Mouse (Mus musculus) E14TG2a.4 (cell line): ENCODE results near the gene Fut7.

Experiments used
- CTCF ChIP-seq: conservative IDR thresholded peaks from 2 replicates; pipeline ENCODE4 v1.5.1; 2014; ENCODE audit warnings: low read length
- NANOG ChIP-seq: IDR thresholded peaks from 2 replicates; pipeline ENCODE4 v1.6.1; 2014; ENCODE audit warnings: borderline replicate concordance, low read length, mixed read lengths

DNA sequence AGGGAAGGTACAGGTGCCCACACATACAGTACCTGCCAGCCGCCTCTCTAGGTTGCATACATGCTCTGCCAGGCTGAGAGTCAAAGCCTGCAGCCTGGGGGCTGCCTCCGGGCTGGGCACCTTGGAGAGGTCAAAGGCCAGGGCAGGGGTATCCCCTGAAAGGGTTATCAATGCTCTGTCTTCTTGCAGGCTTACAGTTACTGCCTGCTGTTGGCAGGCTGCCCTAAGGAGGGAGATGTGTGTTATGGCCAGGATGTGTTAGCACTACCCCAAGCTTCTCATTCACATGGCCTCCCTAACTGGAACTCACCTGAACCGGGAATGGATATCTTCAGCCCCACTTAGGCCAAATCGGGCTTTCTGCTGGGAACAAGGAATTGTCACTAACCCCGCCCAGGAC, 37.1 kb downstream of the Fut7 start:
- no peak for TF ChIP-seq CTCF
- no peak for TF ChIP-seq NANOG
